Mouse (Mus musculus) G1E (cell line): ENCODE results near the gene Zfp366.

Experiments
- CTCF ChIP-seq: IDR thresholded peaks from 2 replicates; pipeline ENCODE4 v1.5.1; 2012; ENCODE audit warnings: low read depth, low read length, inconsistent platforms, mixed read lengths
- GATA1 ChIP-seq: IDR thresholded peaks from 2 replicates; pipeline ENCODE4 v1.6.1; 2012; ENCODE audit warnings: borderline replicate concordance, low read length, inconsistent platforms, mixed read lengths
- GATA2 ChIP-seq: IDR thresholded peaks from 2 replicates; pipeline ENCODE4 v1.6.1; 2012; ENCODE audit warnings: low read depth, low read length, inconsistent platforms, borderline replicate concordance
- POLR2AphosphoS5 ChIP-seq: IDR thresholded peaks from 2 replicates; pipeline ENCODE4 v1.6.1; 2012; ENCODE audit warnings: low read depth, low read length, inconsistent platforms; ENCODE audit not compliant: insufficient replicate concordance
- TAL1 ChIP-seq: conservative IDR thresholded peaks from 2 replicates; pipeline ENCODE4 v1.6.1; 2012; ENCODE audit warnings: low read depth, low read length, inconsistent platforms, mixed read lengths

- TF ChIP-seq GATA1 (no peak), POLR2AphosphoS5 (no peak), TAL1 (no peak), CTCF (no peak), GATA2 (no peak)
These were observed 2.8 kb downstream of the Zfp366 start for GRCm38 (mm10) chr13:99187456-99187855.
